Mouse (Mus musculus): ENCODE results near the gene Nipsnap1.

- TF ChIP-seq UBTF (IDR thresholded peaks at IDR 0.05; ENCODE audit: borderline replicate concordance, insufficient read depth, low read depth, low read length) (no peak), MAZ (IDR thresholded peaks at IDR 0.05; ENCODE audit: low read depth, low read length) (no peak; the same call in 1 of the 2 replicates), USF1 (IDR thresholded peaks at IDR 0.05; ENCODE audit: low read depth, low read length) (no peak), CTCF (IDR thresholded peaks at IDR 0.05 in 2 of 3, conservative IDR thresholded peaks at IDR 0.05 in 1 of 3; ENCODE audit: control insufficient read depth in 1 of 3, insufficient read depth in 1 of 3, low read depth in 2 of 3, low read length in 3 of 3, poor library complexity in 1 of 3, severe bottlenecking in 1 of 3) (no peak), POLR2A (IDR thresholded peaks at IDR 0.05; ENCODE audit: control insufficient read depth in 1 of 2, insufficient read depth in 1 of 2, low read depth in 1 of 2, low read length in 2 of 2, poor library complexity in 1 of 2) (peak; percentile 71 to 82), ZC3H11A (IDR thresholded peaks at IDR 0.05; ENCODE audit: low read depth, low read length) (no peak), ELF1 (IDR thresholded peaks at IDR 0.05; ENCODE audit: low read depth, low read length) (no peak), BHLHE40 (IDR thresholded peaks at IDR 0.05; ENCODE audit: borderline replicate concordance, low read depth, low read length) (no peak), MAX (IDR thresholded peaks at IDR 0.05; ENCODE audit: low read length) (no peak; the same call in 1 of the 2 replicates), ZNF384 (IDR thresholded peaks at IDR 0.05; ENCODE audit: low read depth, low read length) (no peak), MAFK (IDR thresholded peaks at IDR 0.05; ENCODE audit: borderline replicate concordance, low read depth, low read length) (no peak), CHD2 (IDR thresholded peaks at IDR 0.05; ENCODE audit: low read length) (no peak)
Measured at GRCm38 (mm10) chr11:4873755-4874475, at the start of gene Nipsnap1.
